Mouse (Mus musculus): ENCODE measurements around the gene Rnf180. TPM values are rescaled to one million over a fixed set of nuclear protein-coding genes. Genes with fewer than 3 reads are reported as not detected.

Gene Rnf180
- polyA plus RNA-seq (2021; fragmentation: Nextera tagmentation): 12.2 and 13.0 TPM in 2 replicates
- long read RNA-seq, experiment 1, transcript Rnf180-203 (8 exons, 2,734 nt): minor isoform, 5 of 25 reads
- long read RNA-seq, experiment 1, transcript Rnf180-205 (8 exons, 3,279 nt): major isoform, 7 of 25 reads
- long read RNA-seq, experiment 1, partial matches to known transcripts: 9 of 25 reads
- long read RNA-seq, experiment 1, other reads (novel, unspliced or antisense): 4 of 25 reads
- long read RNA-seq, experiment 2, transcript Rnf180-205 (8 exons, 3,279 nt): major isoform, 63 of 131 reads
- long read RNA-seq, experiment 2, transcript Rnf180-203 (8 exons, 2,734 nt): minor isoform, 19 of 131 reads
- long read RNA-seq, experiment 2, partial matches to known transcripts: 35 of 131 reads
- long read RNA-seq, experiment 2, other reads (novel, unspliced or antisense): 14 of 131 reads

GRCm38 (mm10) chr13:105294715-105295114 is at the start of gene Rnf180:
Gene Rnf180 (minus strand): TSS chr13:105294815.

GRCm38 (mm10) chr13:105081862-105082261 is 212.8 kb downstream of the Rnf180 start, which contains the start of gene 4933425L06Rik:
Gene 4933425L06Rik (plus strand): TSS chr13:105082122.

Other genes starting within 250 kb of the Rnf180 start
- gene Rgs7bp, start 239.9 kb downstream of the Rnf180 start, polyA plus RNA-seq (2021; fragmentation: Nextera tagmentation): 45.2 and 51.2 TPM in 2 replicates
- gene 4933425L06Rik, start 212.7 kb downstream of the Rnf180 start, polyA plus RNA-seq (2021; fragmentation: Nextera tagmentation): not detected in 2 replicates
- 4.4 TPM in 2 replicates for gene Htr1a, start 148.8 kb upstream of the Rnf180 start, polyA plus RNA-seq (2021; fragmentation: Nextera tagmentation)

Data from layer of hippocampus, adult 6 months (tissue).